Mouse (Mus musculus) c-Kit-negative CD71-positive TER-119-positive erythroid progenitor cells, embryonic 14.5 days (primary cell): ENCODE data around the gene Rbm20.
"Not testable (repeated sequence)": the region's sequence is repeated elsewhere in the genome, so short reads cannot be mapped to it uniquely, and the experiment has no call there.

Experiments used
- DNase-seq: peaks from one replicate; pipeline ENCODE4 v3.0.0-alpha.2; 2013; ENCODE audit warnings: low read depth, low spot score

Rbm20 gene

GRCm38 (mm10) chr19:53676718-53677634, at the start of gene Rbm20:
Gene Rbm20 (plus strand): TSS chr19:53677306.
- DNase-seq: no peak

GRCm38 (mm10) chr19:53638041-53638440, 39.1 kb upstream of the Rbm20 start:
- DNase-seq: no peak

GRCm38 (mm10) chr19:53638727-53639126, 38.4 kb upstream of the Rbm20 start:
- no peak for DNase-seq

GRCm38 (mm10) chr19:53644020-53644595, 33.0 kb upstream of the Rbm20 start:
- DNase-seq: no peak

- no peak for DNase-seq
Observed at GRCm38 (mm10) chr19:53647301-53647700, 29.8 kb upstream of the Rbm20 start.

GRCm38 (mm10) chr19:53648056-53648455, 29.1 kb upstream of the Rbm20 start:
- no peak for DNase-seq

- DNase-seq: peak; percentile 44
Observed at GRCm38 (mm10) chr19:53648802-53649236, 28.3 kb upstream of the Rbm20 start.

- no peak for DNase-seq
Observed at GRCm38 (mm10) chr19:53649361-53649760, 27.7 kb upstream of the Rbm20 start.

- no peak for DNase-seq
Observed at GRCm38 (mm10) chr19:53649802-53650201, 27.3 kb upstream of the Rbm20 start.

- DNase-seq: no peak
Observed at GRCm38 (mm10) chr19:53650921-53651320, 26.2 kb upstream of the Rbm20 start.

- no peak for DNase-seq
Observed at GRCm38 (mm10) chr19:53652267-53652666, 24.8 kb upstream of the Rbm20 start.

- no peak for DNase-seq
Observed at GRCm38 (mm10) chr19:53653624-53654467, 23.3 kb upstream of the Rbm20 start.

GRCm38 (mm10) chr19:53656443-53656842, 20.7 kb upstream of the Rbm20 start:
- not testable (repeated sequence) for DNase-seq

GRCm38 (mm10) chr19:53657437-53657836, 19.7 kb upstream of the Rbm20 start:
- no peak for DNase-seq

- DNase-seq: no peak
Observed at GRCm38 (mm10) chr19:53660722-53661420, 16.2 kb upstream of the Rbm20 start.

- DNase-seq: no peak
Observed at GRCm38 (mm10) chr19:53661938-53662722, 15.0 kb upstream of the Rbm20 start.

- DNase-seq: no peak
Observed at GRCm38 (mm10) chr19:53664831-53665230, 12.3 kb upstream of the Rbm20 start.

- DNase-seq: no peak
Observed at GRCm38 (mm10) chr19:53665391-53665790, 11.7 kb upstream of the Rbm20 start.

- DNase-seq: no peak
Observed at GRCm38 (mm10) chr19:53666708-53667107, 10.4 kb upstream of the Rbm20 start.

GRCm38 (mm10) chr19:53668821-53669220, 8.3 kb upstream of the Rbm20 start:
- DNase-seq: no peak
